Comparison of ENCODE assay signal across 23 mouse cellular contexts in the genomic region with DNA sequence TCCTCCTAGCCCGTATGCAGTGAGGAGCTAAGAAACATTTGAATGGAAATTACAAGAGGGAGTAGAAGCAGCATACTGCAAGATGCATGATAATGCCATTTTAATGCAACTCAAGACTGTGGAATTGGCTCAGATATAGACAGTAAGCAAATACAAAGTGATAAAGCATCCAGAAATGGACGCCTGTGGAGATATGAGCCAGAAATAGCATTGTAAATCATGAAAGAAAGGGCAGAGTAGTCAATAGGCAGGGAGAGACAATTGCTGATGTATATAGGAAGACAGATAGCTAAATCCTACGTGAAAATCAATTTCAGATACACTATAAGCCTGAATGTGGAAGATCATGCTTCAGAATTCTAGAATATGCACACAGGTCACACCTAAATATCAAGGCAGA. TPM values are rescaled to one million over a fixed set of nuclear protein-coding genes. Genes with fewer than 3 reads are reported as not detected.
"Had no signal": no experiment of that assay in that cellular context is flagged by ENCODE, and none has a peak within 500 bp of the region (broad histone marks: within the 10 kb centered on the region; RNA-seq: fewer than 3 reads in every experiment).

No protein-coding gene starts in this region.

- ATAC-seq: inflammation-experienced regulatory T-cells, adult 6 months; intestine, embryonic 15.5 days; intestine, postnatal 0 days; liver, embryonic 12.5 days had no signal

- H3K4me3 ChIP-seq: gastrocnemius, adult 2 months; heart, embryonic 10.5 days; heart, embryonic 12.5 days; hindbrain, embryonic 10.5 days; hindbrain, embryonic 15.5 days; intestine, embryonic 15.5 days; layer of hippocampus, adult 2 months; left cerebral cortex, adult 2 months; limb, embryonic 10.5 days; limb, embryonic 12.5 days; liver, embryonic 12.5 days had no signal

- H3K4me1 ChIP-seq: heart, embryonic 10.5 days; heart, embryonic 12.5 days; hindbrain, embryonic 15.5 days; intestine, embryonic 15.5 days; liver, embryonic 12.5 days had no signal

- H3K9me3 ChIP-seq: heart, embryonic 10.5 days; heart, embryonic 12.5 days; hindbrain, embryonic 10.5 days; hindbrain, embryonic 15.5 days; intestine, embryonic 15.5 days; limb, embryonic 10.5 days; limb, embryonic 12.5 days; liver, embryonic 12.5 days had no signal

- DNase-seq: gastrocnemius, adult 2 months; gastrocnemius, postnatal 10 days; gastrocnemius, postnatal 25 days; heart, adult 18-20 months; heart, postnatal 10 days; heart, postnatal 4 days; kidney, adult 18-20 months; kidney, adult 8-10 months; kidney, postnatal 10 days; kidney, postnatal 25 days; kidney, postnatal 4 days had no signal

- H3K9ac ChIP-seq: heart, embryonic 12.5 days; hindbrain, embryonic 15.5 days; intestine, embryonic 15.5 days; limb, embryonic 12.5 days; liver, embryonic 12.5 days had no signal

- H3K27me3 ChIP-seq: heart, embryonic 12.5 days; hindbrain, embryonic 15.5 days; intestine, embryonic 15.5 days; limb, embryonic 12.5 days; liver, embryonic 12.5 days had no signal

- H3K36me3 ChIP-seq: heart, embryonic 10.5 days; heart, embryonic 12.5 days; hindbrain, embryonic 10.5 days; hindbrain, embryonic 15.5 days; intestine, embryonic 15.5 days; limb, embryonic 10.5 days; limb, embryonic 12.5 days; liver, embryonic 12.5 days had no signal

- H3K27ac ChIP-seq: gastrocnemius, adult 2 months; heart, embryonic 10.5 days; hindbrain, embryonic 10.5 days; hindbrain, embryonic 15.5 days; intestine, embryonic 15.5 days; layer of hippocampus, adult 2 months; left cerebral cortex, adult 2 months; limb, embryonic 10.5 days; limb, embryonic 12.5 days; liver, embryonic 12.5 days had no signal

- H3K4me2 ChIP-seq: heart, embryonic 12.5 days; hindbrain, embryonic 15.5 days; intestine, embryonic 15.5 days; limb, embryonic 12.5 days; liver, embryonic 12.5 days had no signal

RNA-seq across cellular contexts. Expression of gene Gm2115, which starts 26.5 kb away (rescaled TPM):
- polyA plus RNA-seq: inflammation-experienced regulatory T-cells, adult 6 months had no signal
